Mouse (Mus musculus): Measurements from ENCODE around the gene Slc6a19.

DNA sequence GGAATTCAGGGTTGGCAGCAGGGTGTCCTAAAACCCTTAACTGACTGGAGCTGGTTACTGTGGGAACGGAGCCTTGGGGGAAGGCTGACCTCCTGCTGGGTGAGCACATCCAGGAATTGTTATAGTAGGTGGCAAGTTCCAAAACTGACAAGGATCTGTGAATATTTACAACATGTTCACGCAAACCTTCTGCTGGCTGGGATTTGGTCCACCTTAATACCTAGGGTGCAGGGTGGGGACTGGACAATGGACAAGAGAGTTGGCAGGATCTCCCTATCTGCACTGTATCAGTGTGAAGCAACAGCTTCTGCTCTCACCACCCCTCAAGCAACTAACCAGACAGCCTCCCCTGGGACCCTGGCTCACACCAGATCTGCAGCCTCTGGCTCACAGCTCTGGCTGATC, 23.0 kb upstream of the Slc6a19 start:
- TF ChIP-seq POLR2A (IDR thresholded peaks at IDR 0.05; ENCODE audit: extremely low read depth, insufficient read depth, low read length) (no peak), CTCF (IDR thresholded peaks at IDR 0.05; ENCODE audit: low read depth, low read length) (no peak)

Measured in liver, adult 2 months (tissue).